Mouse (Mus musculus) lung, embryonic 15.5 days (tissue): ENCODE measurements around the gene Car9. TPM values are rescaled to one million over a fixed set of nuclear protein-coding genes. Genes with fewer than 3 reads are reported as not detected.
A peak's percentile ranks its signal among the peaks of the same experiment; 100 is the strongest.
"Not testable (repeated sequence)": the region's sequence is repeated elsewhere in the genome, so short reads cannot be mapped to it uniquely, and the experiment has no call there.

Experiments used
- ATAC-seq: fragments of 200-750 bp; cut with Nextera tagmentation; 2 replicates; pipeline ENCODE4 v1.8.0; 2017; ENCODE audit warnings: moderate number of reproducible peaks, borderline replicate concordance; ENCODE audit not compliant: low FRiP score, low TSS enrichment; ENCODE audit errors: extremely low read depth
- H3K27ac ChIP-seq: fragments of 300-500 bp; sonication (generic); 2 replicates; pipeline ENCODE4 v1.5.1; 2015; ENCODE audit warnings: moderate library complexity, mild to moderate bottlenecking, inconsistent platforms
- H3K27me3 ChIP-seq: fragments of 300-500 bp; sonication (generic); 2 replicates; pipeline ENCODE4 v1.6.1; 2015; ENCODE audit warnings: inconsistent platforms
- H3K36me3 ChIP-seq: fragments of 300-500 bp; sonication (generic); 2 replicates; pipeline ENCODE4 v1.6.1; 2015; ENCODE audit warnings: inconsistent platforms
- H3K4me1 ChIP-seq: fragments of 300-500 bp; sonication (generic); 2 replicates; pipeline ENCODE4 v1.6.1; 2015; ENCODE audit warnings: inconsistent platforms
- H3K4me2 ChIP-seq: fragments of 300-500 bp; sonication (generic); 2 replicates; pipeline ENCODE4 v1.6.1; 2015; ENCODE audit warnings: inconsistent platforms, mild to moderate bottlenecking, moderate library complexity
- H3K4me3 ChIP-seq: fragments of 300-500 bp; sonication (generic); 2 replicates; pipeline ENCODE4 v1.5.1; 2015; ENCODE audit warnings: mild to moderate bottlenecking, inconsistent platforms
- H3K9ac ChIP-seq: fragments of 300-500 bp; sonication (generic); 2 replicates; pipeline ENCODE4 v1.6.1; 2015; ENCODE audit warnings: inconsistent platforms
- H3K9me3 ChIP-seq: fragments of 300-500 bp; sonication (generic); 2 replicates; pipeline ENCODE4 v1.6.1; 2016; ENCODE audit warnings: inconsistent platforms
- WGBS: fragments of 180-500 bp; shearing (Covaris S2); methylation state at CpG from one replicate; pipeline ENCODE4 v1.1.7; 2015; 5-methylcytosine and 5-hydroxymethylcytosine counted together
- polyA plus RNA-seq: library from polyadenylated mRNA; unstranded; fragments of >200 nt; fragmentation: Nextera tagmentation; extraction: Ambion mirVana; gene quantifications from 2 replicates; pipeline ENCODE4 v1.2.1, GENCODE M21; 2015

The Car9 gene
- polyA plus RNA-seq, 1 experiment from 2014 or later = 6.1 TPM

DNA sequence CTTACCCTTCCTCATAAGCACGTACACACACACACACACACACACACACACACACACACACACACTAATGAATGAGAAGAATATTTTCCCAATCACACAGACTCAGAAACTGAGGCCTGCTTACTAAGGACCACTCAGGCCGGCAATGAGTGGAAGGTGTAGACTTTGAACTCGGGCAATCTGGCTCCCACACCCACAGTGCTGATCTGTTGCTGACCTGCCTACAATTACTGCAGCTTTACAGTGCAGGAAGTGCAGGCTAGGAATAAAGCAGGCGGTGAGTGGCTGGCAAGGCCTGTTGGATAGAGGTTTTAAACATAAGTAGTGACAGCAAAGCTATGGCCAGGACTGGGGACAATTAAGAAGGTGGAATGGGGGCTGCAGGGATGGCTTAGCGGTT is 25.8 kb upstream of the Car9 start:
- Histone ChIP-seq H3K9me3 (no peaks in the 10 kb centered on the region), H3K4me1 (0 out of 2 replicates have a peak, but pooled peaks cover 3% of the 10 kb centered on the region), H3K36me3 (no peaks in the 10 kb centered on the region), H3K4me2 (no peak overlapping the region), H3K27ac (no peak overlapping the region), H3K27me3 (no peaks in the 10 kb centered on the region), H3K4me3 (no peak overlapping the region), H3K9ac (no peak overlapping the region)
- WGBS = 77% methylated on average over 5 of the region's 5 CpGs
- ATAC-seq = no peak

DNA sequence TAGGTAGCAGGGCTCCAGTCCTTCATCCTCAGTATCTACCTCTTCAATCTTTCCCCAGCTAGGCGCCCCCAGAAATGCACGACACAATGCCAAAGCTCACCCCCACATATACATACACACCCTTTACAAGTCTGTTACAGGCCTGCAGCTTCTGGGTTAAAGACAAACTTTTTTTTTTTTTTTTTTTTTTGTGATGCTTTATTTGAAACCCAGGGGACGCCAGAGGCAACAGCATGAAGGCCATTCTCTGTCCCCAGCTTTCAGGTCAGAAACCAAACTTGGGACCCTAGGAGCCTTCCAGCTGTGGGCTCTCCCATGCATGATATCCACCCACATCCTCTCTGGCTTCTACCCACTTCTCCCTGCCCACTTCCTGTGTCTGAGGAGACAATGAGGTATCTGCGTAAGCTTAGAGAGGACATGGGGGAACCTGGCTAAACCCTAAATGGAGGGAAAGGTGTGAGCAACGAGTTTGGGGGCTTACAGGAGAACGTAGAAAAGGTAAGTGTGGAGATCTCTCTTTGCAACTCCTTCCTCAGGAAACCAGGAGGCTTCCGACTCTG is 24.8 kb upstream of the Car9 start:
- 0 out of 2 replicates have a peak, but pooled peaks cover 3% of the 10 kb centered on the region for H3K4me1 ChIP-seq
- H3K27ac ChIP-seq = no peak overlapping the region
- H3K27me3 ChIP-seq = no peaks in the 10 kb centered on the region
- H3K4me2 ChIP-seq = no peak overlapping the region
- no peaks in the 10 kb centered on the region for H3K9me3 ChIP-seq
- H3K9ac ChIP-seq = no peak overlapping the region
- 56% methylated on average over 7 of the region's 7 CpGs for WGBS
- no peak for ATAC-seq
- H3K36me3 ChIP-seq = no peaks in the 10 kb centered on the region
- H3K4me3 ChIP-seq = no peak overlapping the region

DNA sequence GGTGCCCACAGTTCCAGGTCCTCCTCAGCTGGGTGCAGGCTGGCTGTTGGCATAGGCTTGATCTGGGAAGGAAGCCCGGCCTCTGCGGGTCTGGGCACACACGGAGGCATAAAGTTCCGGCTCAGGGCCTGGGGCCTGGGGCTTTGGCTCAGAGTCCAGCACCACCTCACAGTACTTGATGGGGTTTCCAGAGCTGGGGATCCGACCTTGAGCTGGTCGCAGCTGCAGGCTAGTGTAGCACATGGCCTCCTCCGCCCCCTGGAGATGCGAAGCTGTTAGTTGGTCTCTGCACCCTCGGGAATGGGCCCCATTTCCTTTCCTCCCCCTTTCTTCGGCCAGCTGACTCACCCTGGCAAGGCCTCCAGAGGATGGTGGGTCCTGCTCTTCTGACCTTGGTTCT is 24.2 kb upstream of the Car9 start:
- WGBS = 60% methylated on average over 10 of the region's 10 CpGs
- H3K9me3 ChIP-seq = no peaks in the 10 kb centered on the region
- H3K4me3 ChIP-seq = no peak overlapping the region
- H3K36me3 ChIP-seq = no peaks in the 10 kb centered on the region
- no peaks in the 10 kb centered on the region for H3K27me3 ChIP-seq
- H3K4me1 ChIP-seq = 0 out of 2 replicates have a peak, but pooled peaks cover 3% of the 10 kb centered on the region
- H3K27ac ChIP-seq = no peak overlapping the region
- no peak overlapping the region for H3K4me2 ChIP-seq
- ATAC-seq = no peak
- H3K9ac ChIP-seq = no peak overlapping the region

DNA sequence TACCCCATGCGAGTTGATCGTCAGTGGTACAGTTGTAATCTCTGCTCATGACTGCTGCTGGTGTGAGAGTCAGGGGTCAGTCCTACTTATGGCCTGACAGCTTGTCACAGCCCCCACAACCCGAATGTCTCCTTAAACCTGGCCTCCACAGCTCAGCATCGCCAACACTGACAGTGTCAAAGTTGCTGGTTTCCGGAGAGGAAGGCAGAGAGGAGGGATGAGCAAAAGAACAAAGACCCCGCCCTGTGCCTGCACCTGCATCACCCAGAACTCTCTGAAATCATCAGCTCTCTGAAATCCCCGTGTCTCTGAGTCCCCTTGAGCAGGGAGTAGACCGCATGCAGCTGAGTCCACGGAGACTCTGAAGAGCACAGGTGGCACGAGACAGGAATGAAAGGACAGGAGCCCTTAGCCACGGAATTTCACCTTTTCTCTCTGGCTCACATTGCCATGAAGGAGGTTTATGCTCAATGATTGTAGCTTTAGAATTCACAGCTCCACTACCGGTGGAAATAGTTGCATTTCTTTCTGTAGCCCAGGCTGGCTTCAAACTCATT is 23.2 kb upstream of the Car9 start, which contains the start of gene Sit1:
Sit1 (minus strand) TSS at position 200 of the 557 bp plus-strand sequence.
- H3K27ac ChIP-seq = no peak within 1 kb of the TSS
- no peaks in the 10 kb centered on the region for H3K4me1 ChIP-seq
- H3K9ac ChIP-seq = no peak within 1 kb of the TSS
- H3K4me2 ChIP-seq = no peak within 1 kb of the TSS
- WGBS = 47% methylated on average over 12 of the region's 12 CpGs
- H3K4me3 ChIP-seq = no peak within 1 kb of the TSS
- ATAC-seq = no peak
- no peaks in the 10 kb centered on the region for H3K27me3 ChIP-seq
- H3K36me3 ChIP-seq = no peaks in the 10 kb centered on the region
- H3K9me3 ChIP-seq = no peaks in the 10 kb centered on the region

DNA sequence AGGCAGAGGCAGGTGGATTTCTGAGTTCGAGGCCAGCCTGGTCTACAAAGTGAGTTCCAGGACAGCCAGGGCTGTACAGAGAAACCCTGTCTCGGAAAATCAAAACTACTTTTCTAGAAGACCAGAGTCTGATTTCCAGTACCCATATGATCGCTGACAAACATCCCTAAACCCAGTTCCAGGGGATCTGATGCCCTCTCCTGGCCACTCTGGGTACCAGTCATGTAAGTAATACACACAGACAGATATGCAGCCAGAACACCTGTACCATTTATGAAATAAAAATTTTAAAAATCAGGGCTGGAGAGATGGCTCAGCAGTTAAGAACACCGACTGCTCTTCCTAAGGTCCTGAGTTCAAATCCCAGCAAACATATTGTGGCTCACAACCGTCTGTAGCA is 21.1 kb upstream of the Car9 start:
- H3K9ac ChIP-seq, H3K27ac ChIP-seq, H3K9me3 ChIP-seq, ATAC-seq, H3K4me1 ChIP-seq, H3K27me3 ChIP-seq, H3K4me2 ChIP-seq, H3K36me3 ChIP-seq, H3K4me3 ChIP-seq: not testable (repeated sequence)
- 82% methylated on average over 5 of the region's 5 CpGs for WGBS

DNA sequence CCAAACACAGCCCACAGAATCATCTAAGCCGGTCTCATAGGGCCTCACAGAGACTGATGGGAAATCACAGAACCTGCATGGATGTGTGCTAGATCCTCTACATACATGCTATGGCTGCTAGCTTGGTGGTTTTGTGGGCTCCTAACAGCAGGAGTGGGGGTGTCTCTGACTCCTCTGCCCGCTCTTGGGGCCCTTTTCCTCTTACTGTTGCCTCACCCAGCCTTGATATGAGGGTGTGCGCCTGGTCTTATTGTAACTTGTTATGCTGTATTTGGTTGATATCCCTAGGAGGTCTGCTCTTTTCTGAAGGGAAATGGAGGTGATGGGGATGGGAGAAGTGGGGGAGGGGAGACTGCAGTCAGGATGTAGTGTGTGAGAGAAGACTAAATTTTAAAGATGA is 17.2 kb upstream of the Car9 start:
- 88% methylated on average over 3 of the region's 3 CpGs for WGBS
- H3K27me3 ChIP-seq = no peaks in the 10 kb centered on the region
- no peak overlapping the region for H3K4me2 ChIP-seq
- no peaks in the 10 kb centered on the region for H3K36me3 ChIP-seq
- no peaks in the 10 kb centered on the region for H3K9me3 ChIP-seq
- H3K4me1 ChIP-seq = peaks cover 8% of the 10 kb centered on the region
- ATAC-seq = no peak
- no peak overlapping the region for H3K9ac ChIP-seq
- no peak overlapping the region for H3K4me3 ChIP-seq
- no peak overlapping the region for H3K27ac ChIP-seq

DNA sequence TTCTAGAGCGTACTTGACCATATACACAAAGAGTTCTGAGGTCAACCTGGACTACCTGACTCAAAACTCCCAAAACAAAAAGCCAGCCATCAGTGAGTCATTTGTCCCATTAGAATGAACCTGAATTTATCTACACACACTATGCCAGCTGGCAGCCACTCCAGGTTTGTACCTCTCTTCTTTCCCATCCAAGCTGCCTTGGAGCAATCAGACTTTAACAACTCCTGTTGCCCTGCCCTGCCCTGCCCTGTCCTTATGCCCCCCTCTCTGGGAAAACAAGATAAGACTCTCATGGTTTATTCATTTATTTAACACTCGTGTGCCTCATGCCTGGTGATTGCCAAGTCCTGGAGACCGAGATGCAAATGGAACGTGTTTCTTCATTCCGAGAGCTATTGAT is 16.0 kb upstream of the Car9 start:
- H3K27ac ChIP-seq = no peak overlapping the region
- no peak overlapping the region for H3K4me3 ChIP-seq
- no peak for ATAC-seq
- peaks cover 3% of the 10 kb centered on the region; the same call in 1 of the 2 replicates for H3K36me3 ChIP-seq
- no peaks in the 10 kb centered on the region for H3K9me3 ChIP-seq
- H3K4me2 ChIP-seq = no peak overlapping the region
- peaks cover 16% of the 10 kb centered on the region for H3K4me1 ChIP-seq
- H3K27me3 ChIP-seq = no peaks in the 10 kb centered on the region
- WGBS = 71% methylated on average over 5 of the region's 5 CpGs
- H3K9ac ChIP-seq = no peak overlapping the region

DNA sequence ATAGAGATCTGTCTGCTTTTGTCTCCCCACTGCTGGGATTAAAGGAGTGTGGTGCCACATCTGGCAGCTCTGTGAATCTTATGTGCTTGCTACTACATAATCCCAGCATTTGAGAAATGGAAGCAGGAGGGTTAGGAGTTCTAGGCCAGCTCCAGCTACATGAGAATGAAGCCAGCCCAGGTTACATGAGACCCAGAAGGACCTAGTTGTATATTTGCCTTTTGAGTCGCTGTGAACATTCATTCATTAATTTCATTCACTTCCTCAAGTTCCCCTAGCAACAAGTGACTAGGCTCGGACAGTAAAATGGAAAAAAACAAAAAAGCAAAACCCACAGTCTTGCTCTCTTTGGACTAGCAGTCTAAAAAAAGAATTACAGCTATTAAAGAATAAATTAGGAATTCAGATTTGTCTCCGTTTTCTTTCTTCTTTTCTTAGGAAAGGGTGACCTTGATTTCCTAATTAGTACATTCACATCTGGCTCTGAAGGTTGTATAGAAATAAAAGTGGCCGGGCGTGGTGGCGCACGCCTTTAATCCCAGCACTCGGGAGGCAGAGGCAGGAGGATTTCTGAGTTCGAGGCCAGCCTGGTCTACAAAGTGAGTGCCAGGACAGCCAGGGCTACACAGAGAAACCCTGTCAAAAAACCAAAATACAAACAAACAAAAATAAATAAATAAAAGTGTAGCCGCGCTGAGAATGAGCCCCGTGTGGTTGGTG is 14.5 kb upstream of the Car9 start:
- H3K4me1 ChIP-seq = peaks cover 20% of the 10 kb centered on the region
- no peaks in the 10 kb centered on the region for H3K9me3 ChIP-seq
- 44% methylated on average over 12 of the region's 12 CpGs for whole genome bisulfite sequencing
- peak overlapping the region; percentile 93 for H3K27ac ChIP-seq
- H3K27me3 ChIP-seq = no peaks in the 10 kb centered on the region
- peak overlapping the region; percentile 65 for H3K4me3 ChIP-seq
- peaks cover 12% of the 10 kb centered on the region; the same call in 1 of the 2 replicates for H3K36me3 ChIP-seq
- ATAC-seq = no peak
- H3K4me2 ChIP-seq = peak overlapping the region; percentile 73
- H3K9ac ChIP-seq = 0 out of 2 replicates have a peak overlapping the region, but pooled peaks have one; percentile 7

DNA sequence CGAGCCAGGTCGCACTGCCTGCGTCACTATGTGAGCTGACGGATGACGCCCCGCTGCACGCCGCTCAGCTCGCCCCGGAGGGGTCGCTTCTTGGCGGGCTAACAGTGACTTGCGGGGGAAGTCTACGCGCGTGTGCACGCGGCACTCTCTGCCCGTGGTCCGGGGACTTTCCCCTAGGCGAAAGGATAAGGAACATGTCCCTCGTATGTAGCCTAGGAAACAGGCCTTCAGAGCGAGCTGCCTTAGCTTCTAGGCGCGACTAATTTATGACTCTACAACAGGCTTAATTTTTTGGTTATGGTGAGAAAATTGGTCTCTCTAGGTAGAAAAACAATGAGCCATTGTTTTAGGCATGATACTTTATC is 14.0 kb upstream of the Car9 start, which contains the start of gene Ccdc107:
Ccdc107 (plus strand) TSS at position 80 of the 365 bp plus-strand sequence.
- Histone ChIP-seq H3K4me2 (peak within 1 kb of the TSS; percentile 73), H3K4me1 (peaks cover 25% of the 10 kb centered on the region), H3K36me3 (peaks cover 12% of the 10 kb centered on the region; the same call in 1 of the 2 replicates), H3K4me3 (peak within 1 kb of the TSS; percentile 65), H3K27ac (peak within 1 kb of the TSS; percentile 93), H3K9ac (peak within 1 kb of the TSS; percentile 84), H3K27me3 (no peaks in the 10 kb centered on the region), H3K9me3 (no peaks in the 10 kb centered on the region)
- peak; percentile 97 for ATAC-seq
- under 1% methylated on average over 25 of the region's 25 CpGs for WGBS

DNA sequence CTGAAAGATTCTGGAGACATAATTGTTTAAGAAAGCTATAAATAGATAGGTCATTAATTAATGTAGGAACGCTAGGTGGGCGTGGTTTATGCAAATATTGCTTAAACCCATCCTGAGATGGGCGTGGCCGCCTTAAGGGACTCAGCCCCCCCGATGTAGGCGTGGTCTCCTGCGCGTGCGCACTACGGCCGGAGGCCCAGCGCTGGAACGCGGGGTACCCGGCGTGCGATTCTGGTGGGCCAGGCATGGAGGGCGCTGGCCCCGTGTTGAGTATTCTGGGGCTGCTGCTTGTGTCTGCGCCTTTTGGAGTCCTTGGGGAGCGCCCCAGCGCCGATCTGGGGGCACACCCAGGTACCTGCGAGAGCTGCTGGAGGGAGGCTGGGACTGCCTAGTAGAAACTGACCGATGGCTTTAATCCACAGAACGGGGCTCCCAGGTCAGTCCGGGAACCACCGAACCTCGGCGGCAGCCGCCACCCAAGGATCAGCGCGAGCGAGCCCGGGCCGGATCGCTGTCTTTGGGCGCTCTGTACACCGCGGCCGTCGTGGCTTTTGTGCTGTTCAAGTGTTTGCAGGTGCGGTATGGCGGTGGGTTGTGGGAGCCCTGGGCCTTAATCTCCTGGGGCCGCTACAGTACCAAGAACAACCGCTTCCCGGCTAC is 13.4 kb upstream of the Car9 start:
- Histone ChIP-seq H3K9me3 (no peaks in the 10 kb centered on the region), H3K4me1 (peaks cover 30% of the 10 kb centered on the region), H3K9ac (peak overlapping the region; percentile 84), H3K4me2 (peak overlapping the region; percentile 73), H3K27ac (peak overlapping the region; percentile 93), H3K27me3 (no peaks in the 10 kb centered on the region), H3K36me3 (peaks cover 12% of the 10 kb centered on the region; the same call in 1 of the 2 replicates), H3K4me3 (peak overlapping the region; percentile 65)
- under 1% methylated on average over 47 of the region's 47 CpGs for WGBS
- peak; percentile 90 for ATAC-seq

DNA sequence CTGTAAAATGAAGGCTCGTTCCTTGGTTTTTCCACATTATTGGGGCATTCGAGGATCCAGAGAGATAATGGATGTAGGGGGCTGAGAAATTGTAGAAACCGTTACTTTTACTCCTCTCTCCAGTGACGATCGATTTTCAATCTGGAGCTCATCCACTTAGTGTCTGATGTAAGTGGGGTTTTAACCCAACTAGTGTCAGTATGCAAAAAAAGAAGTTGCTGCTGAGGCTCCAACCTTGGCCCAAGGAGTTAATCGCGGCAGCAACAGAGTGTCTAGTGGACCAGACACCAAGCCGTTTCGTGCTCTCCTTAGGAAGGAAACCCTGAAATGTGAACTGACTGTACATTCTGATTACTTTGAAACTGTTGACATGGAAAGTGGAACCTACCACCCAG is 12.9 kb upstream of the Car9 start:
- Histone ChIP-seq H3K27ac (peak overlapping the region; percentile 93), H3K9ac (peak overlapping the region; percentile 84), H3K4me3 (peak overlapping the region; percentile 65), H3K4me1 (peaks cover 36% of the 10 kb centered on the region), H3K4me2 (peak overlapping the region; percentile 73), H3K27me3 (no peaks in the 10 kb centered on the region), H3K9me3 (no peaks in the 10 kb centered on the region), H3K36me3 (peaks cover 12% of the 10 kb centered on the region; the same call in 1 of the 2 replicates)
- WGBS = under 1% methylated on average over 9 of the region's 9 CpGs
- no peak for ATAC-seq
